Mouse (Mus musculus): Measurements from ENCODE around the gene Mast3. TPM values are rescaled to one million over a fixed set of nuclear protein-coding genes. Genes with fewer than 3 reads are reported as not detected.

Mast3 gene
- polyA plus RNA-seq, 1 experiment = 31.7 TPM

GRCm38 (mm10) chr8:70792700-70793099 is 12.2 kb downstream of the Mast3 start:
- H3K4me3 ChIP-seq = peak overlapping the region; percentile 25
- no peak for TF ChIP-seq E2F4 (IDR thresholded peaks at IDR 0.05; ENCODE audit: insufficient read depth)
- TF ChIP-seq MYOG (IDR thresholded peaks at IDR 0.05; ENCODE audit: control insufficient read depth in 1 of 3, insufficient read depth in 1 of 3, insufficient read length in 2 of 3, low read depth in 2 of 3) = peak in 1 of 3 experiments; percentile 2
- H3K36me3 ChIP-seq (ENCODE audit: control insufficient read depth, insufficient read depth) = no peaks in the 10 kb centered on the region
- H3ac ChIP-seq (ENCODE audit: control insufficient read depth, insufficient read length) = peak overlapping the region; percentile 13
- peaks cover 15% of the 10 kb centered on the region for H3K79me2 ChIP-seq (ENCODE audit: control insufficient read depth, insufficient read depth)
- H3K27me3 ChIP-seq (ENCODE audit: control insufficient read depth, insufficient read depth, insufficient read length) = no peaks in the 10 kb centered on the region
- peak overlapping the region; percentile 92 for H3K4me2 ChIP-seq (ENCODE audit: low read depth)

GRCm38 (mm10) chr8:70791975-70792691 is 12.7 kb downstream of the Mast3 start:
- no peaks in the 10 kb centered on the region for H3K27me3 ChIP-seq (ENCODE audit: control insufficient read depth, insufficient read depth, insufficient read length)
- H3K4me3 ChIP-seq = peak overlapping the region; percentile 25
- H3K79me2 ChIP-seq (ENCODE audit: control insufficient read depth, insufficient read depth) = peaks cover 15% of the 10 kb centered on the region
- H3K4me2 ChIP-seq (ENCODE audit: low read depth) = peak overlapping the region; percentile 92
- H3ac ChIP-seq (ENCODE audit: control insufficient read depth, insufficient read length) = peak overlapping the region; percentile 13
- H3K36me3 ChIP-seq (ENCODE audit: control insufficient read depth, insufficient read depth) = no peaks in the 10 kb centered on the region
- TF ChIP-seq SRF (IDR thresholded peaks at IDR 0.05; ENCODE audit: control insufficient read depth, insufficient read length, low read depth) (peak; percentile 70), CEBPB (IDR thresholded peaks at IDR 0.05; ENCODE audit: insufficient read depth, poor library complexity, severe bottlenecking) (no peak), POLR2A (IDR thresholded peaks at IDR 0.05; ENCODE audit: insufficient read length, low read depth) (peak; percentile 64), MYOG (IDR thresholded peaks at IDR 0.05; ENCODE audit: control insufficient read depth in 1 of 3, insufficient read depth in 1 of 3, insufficient read length in 2 of 3, low read depth in 2 of 3) (no peak)

- H3K4me3 ChIP-seq = peak overlapping the region; percentile 25
- no peak for TF ChIP-seq CEBPB (IDR thresholded peaks at IDR 0.05; ENCODE audit: insufficient read depth, poor library complexity, severe bottlenecking)
- no peak for TF ChIP-seq POLR2A (IDR thresholded peaks at IDR 0.05; ENCODE audit: insufficient read length, low read depth)
- TF ChIP-seq USF1 (IDR thresholded peaks at IDR 0.05; ENCODE audit: low read depth) = no peak
- TF ChIP-seq E2F4 (IDR thresholded peaks at IDR 0.05; ENCODE audit: insufficient read depth) = no peak
- TF ChIP-seq TCF3 (IDR thresholded peaks at IDR 0.05; ENCODE audit: insufficient read length, low read depth) = no peak
- no peak for TF ChIP-seq POLR2AphosphoS2 (IDR thresholded peaks at IDR 0.05; ENCODE audit: insufficient read length, low read depth)
- TF ChIP-seq MAX (IDR thresholded peaks at IDR 0.05; ENCODE audit: low read depth) = no peak
- no peak for TF ChIP-seq REST (IDR thresholded peaks at IDR 0.05; ENCODE audit: insufficient read depth, insufficient read length)
- TF ChIP-seq MYOG (IDR thresholded peaks at IDR 0.05; ENCODE audit: control insufficient read depth in 1 of 3, insufficient read depth in 1 of 3, insufficient read length in 2 of 3, low read depth in 2 of 3) = no peak
- TF ChIP-seq SRF (IDR thresholded peaks at IDR 0.05; ENCODE audit: control insufficient read depth, insufficient read length, low read depth) = no peak
- no peak for TF ChIP-seq TCF12 (IDR thresholded peaks at IDR 0.05; ENCODE audit: insufficient read depth, poor library complexity, severe bottlenecking)
- TF ChIP-seq MYOD1 (IDR thresholded peaks at IDR 0.05; ENCODE audit: control insufficient read depth in 1 of 3, insufficient read length in 2 of 3, low read depth in 2 of 3) = no peak
- peak overlapping the region; percentile 72 for H3K4me2 ChIP-seq (ENCODE audit: low read depth)
- no peak overlapping the region for H3ac ChIP-seq (ENCODE audit: control insufficient read depth, insufficient read length)
- peaks cover 15% of the 10 kb centered on the region for H3K79me2 ChIP-seq (ENCODE audit: control insufficient read depth, insufficient read depth)
- H3K27me3 ChIP-seq (ENCODE audit: control insufficient read depth, insufficient read depth, insufficient read length) = no peaks in the 10 kb centered on the region
- no peaks in the 10 kb centered on the region for H3K36me3 ChIP-seq (ENCODE audit: control insufficient read depth, insufficient read depth)
Measured at GRCm38 (mm10) chr8:70791294-70791701, 13.6 kb downstream of the Mast3 start.

GRCm38 (mm10) chr8:70790846-70791245 is 14.0 kb downstream of the Mast3 start:
- peak overlapping the region; percentile 72 for H3K4me2 ChIP-seq (ENCODE audit: low read depth)
- H3K79me2 ChIP-seq (ENCODE audit: control insufficient read depth, insufficient read depth) = peaks cover 15% of the 10 kb centered on the region
- H3ac ChIP-seq (ENCODE audit: control insufficient read depth, insufficient read length) = no peak overlapping the region
- H3K4me3 ChIP-seq = peak overlapping the region; percentile 25
- H3K27me3 ChIP-seq (ENCODE audit: control insufficient read depth, insufficient read depth, insufficient read length) = no peaks in the 10 kb centered on the region
- TF ChIP-seq SRF (IDR thresholded peaks at IDR 0.05; ENCODE audit: control insufficient read depth, insufficient read length, low read depth) (no peak), MAX (IDR thresholded peaks at IDR 0.05; ENCODE audit: low read depth) (no peak), TCF3 (IDR thresholded peaks at IDR 0.05; ENCODE audit: insufficient read length, low read depth) (no peak), USF1 (IDR thresholded peaks at IDR 0.05; ENCODE audit: low read depth) (no peak), MYOG (IDR thresholded peaks at IDR 0.05; ENCODE audit: control insufficient read depth in 1 of 3, insufficient read depth in 1 of 3, insufficient read length in 2 of 3, low read depth in 2 of 3) (no peak), REST (IDR thresholded peaks at IDR 0.05; ENCODE audit: insufficient read depth, insufficient read length) (no peak), CEBPB (IDR thresholded peaks at IDR 0.05; ENCODE audit: insufficient read depth, poor library complexity, severe bottlenecking) (no peak), MYOD1 (IDR thresholded peaks at IDR 0.05; ENCODE audit: control insufficient read depth in 1 of 3, insufficient read length in 2 of 3, low read depth in 2 of 3) (no peak), POLR2A (IDR thresholded peaks at IDR 0.05; ENCODE audit: insufficient read length, low read depth) (no peak), TCF12 (IDR thresholded peaks at IDR 0.05; ENCODE audit: insufficient read depth, poor library complexity, severe bottlenecking) (no peak), E2F4 (IDR thresholded peaks at IDR 0.05; ENCODE audit: insufficient read depth) (no peak), POLR2AphosphoS2 (IDR thresholded peaks at IDR 0.05; ENCODE audit: insufficient read length, low read depth) (no peak)
- H3K36me3 ChIP-seq (ENCODE audit: control insufficient read depth, insufficient read depth) = peaks cover 3% of the 10 kb centered on the region

DNA sequence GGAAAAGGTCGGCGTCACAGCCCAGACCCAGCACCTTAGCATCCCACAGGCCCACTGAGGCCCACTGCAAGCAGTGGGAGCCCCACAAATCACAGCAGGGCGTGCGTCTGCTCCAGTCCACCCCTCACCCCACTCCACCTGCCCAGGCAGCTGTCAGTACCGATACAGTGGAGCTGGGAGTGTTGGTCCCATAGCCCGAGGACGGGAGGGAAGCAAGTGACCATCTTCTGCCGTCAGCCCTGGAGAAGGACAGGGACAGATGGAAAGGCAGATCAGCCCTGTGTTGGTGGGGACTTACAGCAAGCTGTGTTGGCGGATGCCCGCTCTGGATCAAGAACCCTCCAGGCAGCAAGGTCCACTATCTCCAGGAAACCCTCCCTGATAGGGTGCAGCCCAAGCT is 15.8 kb downstream of the Mast3 start:
- TF ChIP-seq MYOD1 (IDR thresholded peaks at IDR 0.05; ENCODE audit: control insufficient read depth in 1 of 3, insufficient read length in 2 of 3, low read depth in 2 of 3) (peak in 1 of 3 experiments; percentile 39), MYOG (IDR thresholded peaks at IDR 0.05; ENCODE audit: control insufficient read depth in 1 of 3, insufficient read depth in 1 of 3, insufficient read length in 2 of 3, low read depth in 2 of 3) (no peak), MAX (IDR thresholded peaks at IDR 0.05; ENCODE audit: low read depth) (no peak), CEBPB (IDR thresholded peaks at IDR 0.05; ENCODE audit: insufficient read depth, poor library complexity, severe bottlenecking) (no peak)
- H3K36me3 ChIP-seq (ENCODE audit: control insufficient read depth, insufficient read depth) = peaks cover 5% of the 10 kb centered on the region
- H3K4me2 ChIP-seq (ENCODE audit: low read depth) = no peak overlapping the region
- no peaks in the 10 kb centered on the region for H3K27me3 ChIP-seq (ENCODE audit: control insufficient read depth, insufficient read depth, insufficient read length)
- H3K4me3 ChIP-seq = no peak overlapping the region
- H3K79me2 ChIP-seq (ENCODE audit: control insufficient read depth, insufficient read depth) = peaks cover 15% of the 10 kb centered on the region
- no peak overlapping the region for H3ac ChIP-seq (ENCODE audit: control insufficient read depth, insufficient read length)

Measured in myocyte (in vitro differentiated cells).